Mouse (Mus musculus) stomach, postnatal 0 days (tissue): ENCODE results near the gene Car5b. TPM values are rescaled to one million over a fixed set of nuclear protein-coding genes. Genes with fewer than 3 reads are reported as not detected.

Experiments
- ATAC-seq: fragments of 200-750 bp; cut with Nextera tagmentation; 2 replicates; pipeline ENCODE4 v1.8.0; 2017; ENCODE audit not compliant: low FRiP score, low TSS enrichment
- DNase-seq: peaks from one replicate; pipeline ENCODE4 v3.0.0-alpha.2; 2016; ENCODE audit warnings: low spot score
- H3K27ac ChIP-seq: fragments of 300-500 bp; sonication (generic); replicated peaks from 2 replicates; pipeline ENCODE4 v1.5.1; 2014; ENCODE audit warnings: mild to moderate bottlenecking, control low read depth
- H3K27me3 ChIP-seq: fragments of 300-500 bp; sonication (generic); 2 replicates; pipeline ENCODE4 v1.6.1; 2014; ENCODE audit warnings: low read length; ENCODE audit not compliant: control insufficient read depth, insufficient read depth
- H3K36me3 ChIP-seq: fragments of 300-500 bp; sonication (generic); 2 replicates; pipeline ENCODE4 v1.6.1; 2014; ENCODE audit warnings: low read length, mixed read lengths; ENCODE audit not compliant: control insufficient read depth, insufficient read depth
- H3K4me1 ChIP-seq: fragments of 300-500 bp; sonication (generic); replicated peaks from 2 replicates; pipeline ENCODE4 v1.6.1; 2014; ENCODE audit warnings: antibody characterized with exemption; ENCODE audit not compliant: control insufficient read depth, insufficient read depth
- H3K4me2 ChIP-seq: fragments of 300-500 bp; sonication (generic); replicated peaks from 2 replicates; pipeline ENCODE4 v1.6.1; 2014; ENCODE audit warnings: low read depth, mild to moderate bottlenecking, control low read depth, moderate library complexity
- H3K4me3 ChIP-seq: fragments of 300-500 bp; sonication (generic); 2 replicates; pipeline ENCODE4 v1.5.1; 2014; ENCODE audit warnings: low read depth, low read length, control low read depth
- H3K9ac ChIP-seq: fragments of 300-500 bp; sonication (generic); 2 replicates; pipeline ENCODE4 v1.6.1; 2014; ENCODE audit warnings: mild to moderate bottlenecking, low read length, control low read depth, mixed read lengths
- H3K9me3 ChIP-seq: fragments of 300-500 bp; sonication (generic); 2 replicates; pipeline ENCODE4 v1.6.1; 2016; ENCODE audit warnings: low read length; ENCODE audit not compliant: control insufficient read depth
- CTCF ChIP-seq: IDR thresholded peaks from 2 replicates; pipeline ENCODE4 v1.5.1; 2016; ENCODE audit warnings: antibody characterized with exemption, low read depth, mild to moderate bottlenecking, moderate library complexity
- EP300 ChIP-seq: optimal IDR thresholded peaks from 2 replicates; pipeline ENCODE3; 2016; ENCODE audit warnings: antibody characterized with exemption
- WGBS: fragments of 180-500 bp; shearing (Covaris S2); extraction: QIAGEN DNeasy Blood & Tissue Kit; methylation state at CpG from one replicate; pipeline ENCODE4 v1.1.7; 2014; 5-methylcytosine and 5-hydroxymethylcytosine counted together
- polyA plus RNA-seq: library from polyadenylated mRNA; unstranded; fragments of >200 nt; fragmentation: Nextera tagmentation; extraction: Ambion mirVana; gene quantifications from 2 replicates; pipeline ENCODE4 v1.2.1, GENCODE M21; 2015

Gene Car5b
- polyA plus RNA-seq, 1 experiment from 2014 or later, result 3.8 TPM

DNA sequence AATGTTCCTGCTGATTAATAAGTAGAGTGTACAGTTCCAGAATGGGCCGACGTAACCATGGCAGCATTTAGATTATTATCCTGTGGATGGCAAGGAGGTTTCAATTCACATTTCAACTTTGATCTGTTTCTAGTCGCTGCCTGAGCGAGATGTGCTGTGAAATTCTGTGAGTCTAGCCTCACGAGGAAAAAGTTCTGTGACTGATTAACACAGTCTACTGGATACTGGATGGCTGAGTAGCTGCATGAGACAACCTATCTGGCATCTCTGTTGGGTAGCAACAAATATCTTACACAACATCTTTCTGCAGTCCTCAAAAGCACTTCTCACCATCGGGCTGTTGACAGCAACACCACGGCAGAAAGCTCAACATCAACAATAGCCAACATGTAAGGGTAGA lies 4.7 kb upstream of the Car5b start:
- Histone ChIP-seq H3K36me3 (no peaks in the 10 kb centered on the region), H3K9me3 (no peaks in the 10 kb centered on the region), H3K9ac (no peak overlapping the region), H3K4me3 (no peak overlapping the region), H3K4me1 (no peaks in the 10 kb centered on the region), H3K27me3 (no peaks in the 10 kb centered on the region), H3K4me2 (no peak overlapping the region), H3K27ac (no peak overlapping the region)
- ATAC-seq (no peak), DNase-seq (no peak)
- TF ChIP-seq EP300 (no peak), CTCF (no peak)
- WGBS, result 84% methylated on average over 7 of the region's 7 CpGs

DNA sequence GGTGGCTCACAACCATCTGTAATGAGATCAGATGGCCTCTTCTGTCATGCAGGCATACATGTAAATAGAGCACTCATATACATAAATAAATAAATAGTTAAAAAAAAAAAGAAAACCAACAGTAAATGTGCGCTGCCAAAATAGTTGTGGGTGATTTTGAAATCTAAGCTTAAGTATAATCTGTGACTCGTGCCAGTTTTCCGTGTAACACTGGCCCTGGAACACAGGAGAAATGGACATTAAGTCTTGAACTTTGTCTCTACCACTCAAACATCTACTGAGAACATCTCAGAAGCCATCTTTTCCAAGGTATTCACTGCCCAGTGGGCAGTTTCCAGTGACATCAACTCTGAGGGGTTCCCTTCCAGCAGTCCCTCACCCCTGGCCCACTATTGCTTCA lies 12.2 kb downstream of the Car5b start:
- ATAC-seq, result no peak
- WGBS, result 87% methylated on average over 3 of the region's 3 CpGs

GRCm38 (mm10) chrX:164014956-164015355 lies 12.8 kb downstream of the Car5b start:
- whole genome bisulfite sequencing, result 82% methylated on average over 4 of the region's 4 CpGs
- Histone ChIP-seq H3K9ac (no peak overlapping the region), H3K4me3 (no peak overlapping the region), H3K36me3 (no peaks in the 10 kb centered on the region), H3K9me3 (no peaks in the 10 kb centered on the region), H3K4me2 (no peak overlapping the region), H3K27ac (no peak overlapping the region), H3K27me3 (no peaks in the 10 kb centered on the region), H3K4me1 (no peaks in the 10 kb centered on the region)
- DNase-seq (no peak), ATAC-seq (no peak)
- TF ChIP-seq CTCF (no peak), EP300 (no peak)

More for the DNA sequence above, 12.2 kb downstream of the Car5b start:
- no peaks in the 10 kb centered on the region for H3K27me3 ChIP-seq
- no peak overlapping the region for H3K9ac ChIP-seq
- no peak overlapping the region for H3K4me2 ChIP-seq
- H3K9me3 ChIP-seq, result no peaks in the 10 kb centered on the region
- no peaks in the 10 kb centered on the region for H3K36me3 ChIP-seq
- no peak overlapping the region for H3K27ac ChIP-seq
- DNase-seq, result no peak
- H3K4me3 ChIP-seq, result no peak overlapping the region
- TF ChIP-seq EP300 (no peak), CTCF (no peak)
- H3K4me1 ChIP-seq, result no peaks in the 10 kb centered on the region

DNA sequence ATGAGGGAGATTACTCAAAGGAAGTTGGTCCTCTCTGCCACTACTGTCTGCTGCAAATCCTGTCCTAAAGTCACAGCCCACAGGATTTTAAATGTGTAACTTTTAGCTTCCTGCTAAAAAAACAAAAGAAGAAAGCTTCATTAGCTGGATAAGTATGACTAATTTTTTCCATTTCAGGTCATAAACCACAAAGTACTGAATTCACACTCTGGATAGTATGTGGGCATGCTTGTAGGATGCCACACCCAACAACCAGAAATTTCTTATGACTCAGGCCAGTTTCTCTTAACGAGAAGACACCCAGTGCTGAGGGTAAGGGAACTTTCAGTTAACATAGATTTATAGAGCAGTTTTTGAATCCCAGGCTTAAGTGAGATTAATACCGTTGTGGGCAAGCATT lies 14.5 kb downstream of the Car5b start:
- Histone ChIP-seq H3K4me2 (no peak overlapping the region), H3K9ac (no peak overlapping the region), H3K27ac (no peak overlapping the region), H3K36me3 (no peaks in the 10 kb centered on the region), H3K27me3 (no peaks in the 10 kb centered on the region), H3K4me3 (no peak overlapping the region), H3K9me3 (no peaks in the 10 kb centered on the region), H3K4me1 (no peaks in the 10 kb centered on the region)
- ATAC-seq (no peak), DNase-seq (no peak)
- TF ChIP-seq CTCF (no peak), EP300 (no peak)
- 47% methylated on average over 2 of the region's 2 CpGs for WGBS

GRCm38 (mm10) chrX:164004809-164005208 lies 23.0 kb downstream of the Car5b start:
- no peak overlapping the region for H3K4me2 ChIP-seq
- ATAC-seq (no peak), DNase-seq (no peak)
- WGBS, result 16% methylated on average over 2 of the region's 2 CpGs
- H3K36me3 ChIP-seq, result no peaks in the 10 kb centered on the region
- no peak overlapping the region for H3K9ac ChIP-seq
- no peak overlapping the region for H3K4me3 ChIP-seq
- H3K9me3 ChIP-seq, result no peaks in the 10 kb centered on the region
- H3K4me1 ChIP-seq, result no peaks in the 10 kb centered on the region
- no peak overlapping the region for H3K27ac ChIP-seq
- TF ChIP-seq EP300 (no peak), CTCF (peak; percentile 82)
- H3K27me3 ChIP-seq, result no peaks in the 10 kb centered on the region

GRCm38 (mm10) chrX:163999848-164000247 lies 27.9 kb downstream of the Car5b start:
- no peaks in the 10 kb centered on the region for H3K27me3 ChIP-seq
- no peaks in the 10 kb centered on the region for H3K4me1 ChIP-seq
- H3K9me3 ChIP-seq, result no peaks in the 10 kb centered on the region
- no peak overlapping the region for H3K4me2 ChIP-seq
- no peak overlapping the region for H3K9ac ChIP-seq
- H3K27ac ChIP-seq, result no peak overlapping the region
- DNase-seq, result no peak
- WGBS, result 73% methylated on average over 1 of the region's 1 CpGs
- no peak for ATAC-seq
- no peak overlapping the region for H3K4me3 ChIP-seq
- TF ChIP-seq CTCF (peak; percentile 50), EP300 (no peak)
- no peaks in the 10 kb centered on the region for H3K36me3 ChIP-seq
